Mouse (Mus musculus) liver (tissue): Measurements from ENCODE around the gene Wnk1.
"Not testable (repeated sequence)": the region's sequence is repeated elsewhere in the genome, so short reads cannot be mapped to it uniquely, and the experiment has no call there.

ENCODE experiments used
- DNase-seq: peaks from one replicate; pipeline ENCODE4 v3.0.0-alpha.2; 2020; ENCODE audit warnings: mixed read lengths

Wnk1 gene

DNA sequence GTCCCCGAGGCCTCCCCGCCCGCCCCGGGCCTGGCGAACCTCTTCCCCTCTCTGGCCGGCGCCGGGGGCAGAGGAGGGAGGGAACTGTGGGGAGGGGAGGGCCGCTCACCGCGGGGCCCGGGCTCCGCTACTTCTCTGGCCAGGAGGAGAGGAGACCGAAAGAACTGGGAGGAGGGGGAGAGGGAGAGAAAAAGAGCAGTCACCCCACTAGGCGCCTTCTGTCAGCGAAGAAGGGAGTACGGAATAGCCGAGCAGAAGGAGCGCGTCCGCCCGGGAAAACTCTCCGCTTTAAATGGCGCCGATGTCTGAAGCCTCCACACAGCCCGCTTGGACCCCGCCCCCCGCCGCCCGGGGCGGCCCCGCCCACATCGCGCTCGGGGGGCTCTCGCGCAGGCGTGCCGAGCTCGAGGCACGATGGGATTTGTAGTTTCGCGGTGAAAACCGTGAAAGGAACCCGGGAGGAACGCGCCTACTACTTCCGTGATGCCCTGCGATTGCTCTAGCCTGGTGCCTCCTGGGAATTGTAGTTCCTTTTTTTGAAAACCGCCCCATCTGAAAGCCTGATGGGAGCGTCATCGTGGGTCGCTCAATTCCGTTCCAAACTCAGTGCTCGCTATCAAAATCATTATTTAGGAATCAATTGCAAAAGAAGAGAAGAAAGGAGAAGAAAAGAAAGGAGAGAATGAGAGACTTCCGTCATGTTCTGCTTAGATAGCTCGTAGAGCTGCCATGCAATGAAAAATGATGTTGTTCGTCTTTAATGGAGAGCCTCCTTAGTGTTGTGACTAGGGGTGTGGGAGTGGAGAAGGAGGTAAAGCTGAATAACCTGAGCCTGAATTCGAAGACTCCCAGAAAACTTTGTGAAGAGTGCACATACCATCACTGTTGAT lies at the start of gene Wnk1:
Wnk1 (minus strand) TSS at position 307 of the 890 bp plus-strand sequence.
- peak; percentile 99 for DNase-seq

DNA sequence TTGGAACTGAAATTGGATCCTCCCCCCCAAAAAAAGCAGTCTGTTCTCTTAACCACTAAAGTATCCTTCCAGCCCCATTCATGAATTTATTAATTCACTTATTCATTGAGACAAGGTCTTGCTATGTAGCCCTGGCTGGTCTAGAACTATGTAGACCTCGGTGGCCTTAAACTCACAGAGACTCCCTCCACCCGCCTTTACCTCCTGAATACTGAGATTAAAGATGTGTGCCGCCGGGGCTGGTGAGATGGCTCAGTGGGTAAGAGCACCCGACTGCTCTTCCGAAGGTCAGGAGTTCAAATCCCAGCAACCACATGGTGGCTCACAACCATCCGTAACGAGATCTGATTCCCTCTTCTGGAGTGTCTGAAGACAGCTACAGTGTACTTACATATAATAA lies 48.6 kb upstream of the Wnk1 start:
- DNase-seq: not testable (repeated sequence)

DNA sequence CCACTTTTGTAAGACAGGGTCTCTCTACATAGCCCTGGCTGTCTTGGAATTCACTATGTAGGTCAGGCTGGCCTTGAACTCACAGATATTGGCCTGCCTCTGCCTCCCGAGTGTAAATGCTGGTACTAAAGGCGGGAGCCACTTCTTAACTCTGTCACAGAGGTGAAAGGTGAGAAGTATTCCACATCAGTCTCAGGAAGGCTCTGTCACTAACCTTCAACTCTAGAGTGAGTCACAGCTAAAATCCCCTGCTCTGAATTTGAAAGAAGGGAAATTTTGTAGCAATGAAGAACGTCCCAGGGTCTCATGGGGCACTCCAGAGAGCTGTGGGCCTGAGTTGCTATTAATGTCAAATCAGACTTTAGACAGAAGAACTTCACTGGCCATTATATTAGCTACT lies 47.4 kb upstream of the Wnk1 start:
- no peak for DNase-seq

- no peak for DNase-seq
These were observed 46.5 kb upstream of the Wnk1 start for GRCm38 (mm10) chr6:120084983-120085382.

- DNase-seq: no peak
These were observed 45.0 kb upstream of the Wnk1 start for GRCm38 (mm10) chr6:120083442-120083841.

DNA sequence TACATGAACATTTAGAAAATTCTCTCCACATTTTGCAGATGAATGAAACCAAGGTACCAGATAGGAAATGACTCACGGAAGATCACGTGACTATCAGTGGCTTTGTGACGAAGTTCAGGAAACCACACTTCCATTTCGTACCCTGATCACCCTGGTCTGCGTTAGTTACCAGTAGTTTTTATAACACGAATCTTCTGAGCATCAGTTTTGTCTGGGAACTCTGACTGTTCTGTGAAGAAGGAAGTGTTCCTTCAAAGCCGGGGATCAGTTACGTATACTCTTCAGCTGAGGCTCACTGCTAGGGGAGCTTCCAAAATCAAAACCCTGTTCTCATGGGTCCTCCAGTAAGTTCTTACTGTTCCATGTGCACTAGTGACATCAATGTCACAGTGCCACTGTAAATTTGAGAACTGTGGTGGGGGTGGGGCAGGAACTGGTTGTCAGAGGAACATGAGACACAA lies 44.5 kb upstream of the Wnk1 start:
- DNase-seq: no peak

DNA sequence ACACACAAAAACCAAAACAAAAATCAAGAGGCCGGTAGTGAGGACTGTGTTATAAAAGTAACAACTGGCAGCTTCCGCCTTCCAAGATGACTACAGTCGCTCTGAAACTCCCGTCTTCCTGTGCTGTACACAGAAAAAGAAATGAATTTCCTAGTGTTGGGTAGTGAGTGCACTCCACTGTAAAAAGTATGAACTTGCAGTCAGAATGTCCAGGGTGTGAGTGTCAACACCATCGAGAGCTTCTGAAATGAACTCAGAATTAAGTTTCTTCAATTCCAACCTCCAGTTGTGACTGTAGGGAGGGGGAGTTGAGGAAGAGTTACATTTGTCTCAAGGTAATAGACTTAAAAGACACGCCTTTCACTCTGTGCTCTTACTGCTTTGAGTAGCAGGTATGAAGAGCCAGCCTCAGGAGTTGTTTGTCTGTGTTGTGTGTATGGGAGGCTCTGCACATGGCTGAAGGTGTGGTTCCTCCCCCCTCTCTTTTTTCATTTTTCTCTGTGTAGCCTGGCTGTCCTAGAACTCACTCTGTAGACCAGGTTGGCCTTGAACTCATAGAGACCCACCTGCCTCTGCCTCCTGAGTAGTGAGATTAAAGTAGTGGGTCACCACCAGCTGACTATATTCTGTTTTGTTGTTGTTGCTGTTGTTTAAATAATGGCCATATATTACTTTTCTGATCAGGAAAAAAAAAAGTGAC lies 43.9 kb upstream of the Wnk1 start:
- no peak for DNase-seq

GRCm38 (mm10) chr6:120081516-120081915 lies 43.0 kb upstream of the Wnk1 start:
- DNase-seq: no peak

DNA sequence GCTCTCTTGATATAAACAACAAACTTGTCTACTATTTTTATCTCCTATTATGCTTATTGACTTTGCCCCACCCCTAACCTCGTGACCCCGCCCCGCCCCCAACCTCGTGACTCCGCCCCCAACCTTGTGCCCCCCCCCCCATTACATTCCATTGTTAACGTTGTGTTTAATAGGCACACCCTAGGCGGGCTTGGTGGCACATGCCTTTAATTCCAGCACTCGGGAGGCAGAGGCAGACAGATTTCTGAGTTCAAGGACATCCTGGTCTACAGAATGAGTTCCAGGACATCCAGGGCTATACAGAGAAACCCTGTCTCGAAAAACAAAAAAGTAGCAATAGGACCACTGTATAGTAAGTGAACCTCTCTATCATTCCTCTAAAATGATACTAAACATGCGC lies 41.1 kb upstream of the Wnk1 start:
- DNase-seq: no peak

GRCm38 (mm10) chr6:120076619-120077450 lies 38.4 kb upstream of the Wnk1 start:
- DNase-seq: no peak

DNA sequence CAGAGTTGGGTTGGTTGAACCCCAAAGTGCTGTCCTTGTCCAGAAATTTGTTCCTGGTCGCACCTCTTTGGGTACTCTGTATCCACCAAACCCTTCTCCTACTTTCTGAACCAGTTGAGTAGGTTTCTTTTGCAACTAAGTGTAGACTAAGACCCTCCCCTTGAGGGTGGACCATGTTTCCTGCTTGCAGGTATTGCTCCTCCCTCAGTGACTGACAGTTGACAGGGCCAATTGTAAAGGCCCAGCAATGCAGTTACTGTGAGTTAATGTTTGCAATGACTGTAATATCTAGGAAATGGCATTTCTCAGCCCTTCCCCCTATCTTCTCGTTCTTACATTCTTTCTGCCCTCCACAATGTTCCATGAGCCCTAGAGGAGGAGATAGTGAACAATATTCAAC lies 34.2 kb upstream of the Wnk1 start:
- DNase-seq: no peak

DNA sequence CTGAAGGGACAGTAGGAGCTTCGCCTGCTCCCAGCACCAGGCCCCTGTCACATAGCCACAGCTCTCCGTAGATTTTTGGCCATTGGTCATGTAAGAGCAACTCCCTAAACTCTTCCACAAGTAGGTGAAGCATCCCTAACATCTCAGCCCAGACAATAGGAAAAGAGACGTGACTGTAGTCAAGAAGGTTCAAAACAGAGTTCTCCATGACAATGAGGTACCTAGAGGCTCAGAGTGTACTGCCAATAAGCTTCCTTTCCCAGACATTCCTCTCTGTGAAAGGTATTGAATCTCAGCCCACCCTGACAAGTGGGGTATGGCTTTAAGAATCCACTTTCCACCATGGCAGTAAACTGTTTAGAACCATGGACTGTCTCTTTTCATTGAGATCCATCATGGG lies 31.1 kb upstream of the Wnk1 start:
- DNase-seq: no peak

DNA sequence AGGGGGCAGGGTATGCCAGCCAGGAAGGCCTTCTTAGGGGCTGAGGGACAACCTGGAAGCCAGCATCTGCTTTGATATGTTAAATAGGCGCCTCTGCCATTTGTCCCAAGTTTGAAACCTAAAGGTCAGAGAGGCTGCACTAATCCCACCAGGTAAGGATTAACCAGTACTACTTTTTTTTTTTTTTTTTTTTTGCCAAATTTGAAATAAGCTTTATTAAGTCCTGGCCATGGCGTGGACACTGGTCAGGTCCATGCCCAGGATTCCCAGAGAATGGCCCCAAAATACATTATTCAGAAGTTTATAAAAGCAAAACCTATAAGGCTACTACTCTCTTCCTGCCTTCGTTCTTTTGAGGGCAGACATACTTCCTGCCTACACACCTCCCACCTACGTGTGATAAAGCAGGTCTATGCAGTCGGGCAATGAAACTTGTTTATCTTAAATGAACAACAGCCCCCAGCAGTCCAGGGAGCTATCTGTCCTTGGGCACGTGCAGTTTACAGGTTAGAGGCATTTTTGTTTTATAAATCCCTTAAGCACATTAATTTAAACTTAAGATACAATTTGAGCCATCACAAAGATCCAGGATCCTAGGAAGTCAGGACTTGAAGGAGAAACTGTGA lies 27.2 kb upstream of the Wnk1 start:
- DNase-seq: no peak

DNA sequence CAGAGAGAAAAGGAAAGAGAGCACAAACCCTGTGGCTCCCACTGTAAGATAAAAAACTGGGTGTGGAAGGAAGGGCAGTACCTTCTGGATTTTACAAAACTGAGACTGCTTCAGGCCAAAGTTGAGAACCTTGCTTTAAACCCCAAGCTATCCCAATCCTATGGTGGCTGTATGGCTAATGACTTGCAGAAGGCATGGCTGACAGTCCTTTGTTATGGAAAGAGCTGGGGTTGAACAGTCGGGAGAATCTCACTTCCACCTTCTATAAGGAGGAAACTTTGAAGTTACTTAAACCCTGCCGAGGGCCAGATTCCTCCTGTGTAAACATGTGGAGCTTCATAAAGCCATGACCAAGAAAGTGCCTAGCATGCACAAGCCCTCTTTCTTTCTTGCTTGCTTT lies 26.2 kb upstream of the Wnk1 start:
- no peak for DNase-seq

DNA sequence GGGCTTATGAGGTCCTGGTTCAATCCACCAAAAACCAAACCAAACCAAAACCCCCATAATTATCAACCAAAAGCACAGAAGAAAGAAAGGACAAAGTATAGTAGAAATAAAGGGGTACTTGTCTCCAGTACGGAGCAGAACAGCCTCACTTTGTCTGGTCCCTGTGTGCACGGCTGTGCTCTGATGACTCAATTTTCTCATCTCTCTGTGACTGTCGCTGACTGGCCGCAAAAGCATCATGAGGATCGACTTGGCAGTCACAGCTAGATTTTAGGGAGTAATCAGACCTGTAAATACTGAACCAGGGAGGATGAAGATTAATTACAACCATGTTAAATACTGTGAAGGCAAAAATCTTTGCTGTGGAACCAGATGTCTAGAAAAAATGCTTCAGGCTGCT lies 24.5 kb upstream of the Wnk1 start:
- DNase-seq: no peak

GRCm38 (mm10) chr6:120055666-120056540 lies 17.4 kb upstream of the Wnk1 start:
- no peak for DNase-seq

GRCm38 (mm10) chr6:120054412-120054811 lies 15.9 kb upstream of the Wnk1 start:
- no peak for DNase-seq

GRCm38 (mm10) chr6:120047705-120048292 lies 9.3 kb upstream of the Wnk1 start:
- DNase-seq: no peak

GRCm38 (mm10) chr6:120045406-120045805 lies 6.9 kb upstream of the Wnk1 start:
- no peak for DNase-seq

- DNase-seq: no peak
These were observed 4.3 kb upstream of the Wnk1 start for GRCm38 (mm10) chr6:120042632-120043220.

DNA sequence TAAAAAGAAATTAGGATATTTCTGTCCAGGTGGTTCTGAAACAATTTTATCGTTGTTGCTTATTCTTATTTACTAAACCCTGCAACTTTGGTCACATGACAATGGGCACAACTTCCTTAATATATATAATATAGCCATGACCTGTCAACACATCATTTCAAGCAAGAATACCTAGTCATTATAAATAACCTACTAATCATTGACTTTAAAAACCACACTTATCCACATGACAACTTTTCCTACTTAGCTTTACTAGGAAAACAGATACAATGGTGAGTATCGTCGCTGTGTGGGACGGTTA lies 2.0 kb upstream of the Wnk1 start:
- no peak for DNase-seq
